Mouse (Mus musculus): ENCODE measurements around the gene Efemp2.

- no peak for TF ChIP-seq CTCF (IDR thresholded peaks at IDR 0.05; ENCODE audit: borderline replicate concordance, insufficient read depth, low read length)
- TF ChIP-seq POLR2A (IDR thresholded peaks at IDR 0.05; ENCODE audit: low read depth, low read length): no peak
Measured at GRCm38 (mm10) chr19:5480016-5480415, 6.3 kb downstream of the Efemp2 start.

All from embryonic fibroblast, embryonic 13.5 days (primary cell).